Mouse (Mus musculus): ENCODE data around the gene En2.

- TF ChIP-seq CTCF (IDR thresholded peaks at IDR 0.05; ENCODE audit: insufficient read depth, low read depth, low read length): no peak
- no peak for TF ChIP-seq POLR2A (IDR thresholded peaks at IDR 0.05; ENCODE audit: insufficient read depth, low read depth, low read length)
Measured at GRCm38 (mm10) chr5:28203086-28203485, 37.6 kb downstream of the En2 start.

All from olfactory bulb, adult 2 months (tissue).